Mouse (Mus musculus): ENCODE measurements around the gene Syk. TPM values are rescaled to one million over a fixed set of nuclear protein-coding genes. Genes with fewer than 3 reads are reported as not detected.

The Syk gene
- polyA plus RNA-seq, 1 experiment from 2014 or later = 7.4 TPM

DNA sequence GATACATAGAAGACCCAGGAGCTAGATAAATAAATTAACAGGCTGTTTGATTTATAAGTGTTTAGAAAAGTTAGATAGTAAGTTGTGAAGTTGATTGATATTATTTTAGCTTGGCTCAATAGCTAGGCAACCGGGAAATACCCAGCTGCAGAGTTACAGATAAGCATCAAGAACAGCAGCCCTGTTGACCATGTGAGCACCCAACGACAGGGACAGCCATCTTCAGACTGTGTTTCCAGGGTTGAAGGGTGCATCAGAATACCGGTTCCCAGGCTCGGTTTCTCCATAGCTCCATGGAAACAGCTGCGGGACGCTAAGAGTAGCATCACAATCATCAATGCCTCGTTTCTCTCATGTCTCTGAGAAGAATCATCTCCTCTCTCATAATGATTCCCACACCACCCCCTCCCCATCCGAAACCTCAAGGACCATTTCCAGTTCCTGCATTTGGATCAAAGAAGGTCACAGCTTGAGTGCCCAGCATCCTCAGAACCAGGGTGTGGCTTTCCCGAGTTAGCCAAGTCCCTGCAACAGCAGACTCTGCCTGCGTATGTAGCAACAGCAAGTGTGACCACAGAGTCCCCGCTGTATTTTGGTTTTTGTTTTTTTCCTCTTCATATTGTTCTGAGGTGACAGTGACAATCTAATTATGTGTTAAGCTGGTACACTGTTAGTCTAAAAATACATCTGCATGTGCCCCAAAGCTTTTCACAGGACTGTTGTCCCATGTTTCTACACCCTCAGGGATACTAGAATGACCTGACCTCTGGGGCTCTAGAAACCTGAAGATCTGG is 11.2 kb upstream of the Syk start:
- H3K4me1 ChIP-seq = peaks cover 15% of the 10 kb centered on the region; the same call in 1 of the 2 replicates
- 69% methylated on average over 11 of the region's 11 CpGs for WGBS

DNA sequence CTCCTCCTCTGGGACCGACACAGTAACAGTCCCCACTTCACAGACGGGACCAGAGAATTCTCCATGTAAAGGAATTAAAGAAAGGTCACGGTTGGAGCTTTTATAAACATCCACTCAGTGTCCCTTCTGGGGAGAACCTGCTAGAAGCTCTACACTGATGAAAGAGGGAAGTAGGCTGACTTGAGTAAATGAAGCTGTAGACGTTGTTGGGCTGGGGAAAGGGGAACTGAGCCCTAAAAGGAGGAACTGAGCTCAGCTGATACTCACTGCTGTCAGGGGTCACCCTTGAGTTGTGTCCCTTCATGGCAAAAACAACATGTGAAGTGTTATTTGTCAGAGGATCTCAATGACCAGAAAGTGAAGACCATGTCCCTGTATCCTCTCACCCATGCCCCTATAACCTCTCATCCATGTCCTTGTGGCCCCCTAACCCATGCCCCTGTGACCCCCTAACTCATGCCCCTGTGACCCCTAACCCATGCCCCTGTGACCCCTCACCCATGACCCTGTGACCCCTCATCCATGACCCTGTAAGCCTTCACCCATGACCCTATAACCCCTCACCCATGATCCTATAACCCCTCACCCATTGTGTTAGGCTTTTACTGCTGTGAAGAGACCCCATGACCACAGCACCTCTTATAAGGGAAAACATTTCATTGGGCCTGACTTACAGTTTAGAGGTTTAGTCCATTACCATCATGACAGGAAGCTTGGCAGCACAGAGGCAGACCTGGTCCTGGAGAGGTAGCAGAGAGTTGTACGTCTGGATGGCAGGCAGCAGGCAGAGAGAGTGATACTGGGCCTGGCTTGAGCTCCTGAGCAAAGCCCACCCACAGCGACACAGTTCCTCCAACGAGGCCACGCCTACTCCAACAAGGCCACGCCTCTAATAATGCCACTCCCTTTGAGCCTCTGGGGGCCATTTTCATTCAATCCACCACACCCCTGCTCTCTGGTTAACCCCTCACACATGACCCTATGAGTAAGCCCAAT is 10.2 kb upstream of the Syk start:
- Histone ChIP-seq H3K36me3 (no peaks in the 10 kb centered on the region), H3K27ac (no peak overlapping the region), H3K4me1 (peaks cover 22% of the 10 kb centered on the region), H3K4me3 (replicated peaks) (no peak overlapping the region), H3K9ac (no peak overlapping the region), H3K9me3 (replicated peaks) (no peaks in the 10 kb centered on the region), H3K27me3 (no peaks in the 10 kb centered on the region), H3K4me2 (no peak overlapping the region)
- 74% methylated on average over 9 of the region's 9 CpGs for WGBS
- no peak for ATAC-seq (replicated peaks; ENCODE audit: low FRiP score)

More for the DNA sequence above, 11.2 kb upstream of the Syk start:
- no peak for ATAC-seq (replicated peaks; ENCODE audit: low FRiP score)
- no peaks in the 10 kb centered on the region for H3K9me3 ChIP-seq (replicated peaks)
- no peak overlapping the region for H3K27ac ChIP-seq
- H3K4me2 ChIP-seq = no peak overlapping the region
- no peak overlapping the region for H3K4me3 ChIP-seq (replicated peaks)
- no peaks in the 10 kb centered on the region for H3K36me3 ChIP-seq
- no peaks in the 10 kb centered on the region for H3K27me3 ChIP-seq
- H3K9ac ChIP-seq = no peak overlapping the region

DNA sequence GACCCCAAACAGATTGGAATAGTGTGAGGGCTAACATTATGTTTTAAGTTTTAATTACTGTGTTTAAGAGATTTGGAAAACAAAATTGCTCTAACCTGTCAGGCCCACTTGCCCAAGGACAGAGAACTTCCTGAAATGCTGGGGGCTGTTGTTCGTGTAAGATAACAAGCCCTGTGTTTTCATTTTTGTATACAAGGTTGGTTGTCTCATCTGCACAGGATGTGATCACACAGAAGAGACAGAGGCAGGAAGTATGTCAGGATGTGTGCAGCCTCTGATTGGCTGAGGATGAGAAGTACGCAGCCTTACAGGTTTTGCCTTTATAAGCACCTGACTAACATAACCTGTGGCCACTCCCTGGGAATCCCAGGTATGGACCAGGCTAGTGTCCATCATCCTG is 8.7 kb upstream of the Syk start:
- Histone ChIP-seq H3K27ac (no peak overlapping the region), H3K4me1 (peaks cover 25% of the 10 kb centered on the region), H3K9ac (no peak overlapping the region), H3K27me3 (no peaks in the 10 kb centered on the region), H3K36me3 (no peaks in the 10 kb centered on the region), H3K4me3 (replicated peaks) (no peak overlapping the region), H3K9me3 (replicated peaks) (no peaks in the 10 kb centered on the region), H3K4me2 (no peak overlapping the region)
- 82% methylated on average over 2 of the region's 2 CpGs for WGBS
- ATAC-seq (replicated peaks; ENCODE audit: low FRiP score) = no peak

DNA sequence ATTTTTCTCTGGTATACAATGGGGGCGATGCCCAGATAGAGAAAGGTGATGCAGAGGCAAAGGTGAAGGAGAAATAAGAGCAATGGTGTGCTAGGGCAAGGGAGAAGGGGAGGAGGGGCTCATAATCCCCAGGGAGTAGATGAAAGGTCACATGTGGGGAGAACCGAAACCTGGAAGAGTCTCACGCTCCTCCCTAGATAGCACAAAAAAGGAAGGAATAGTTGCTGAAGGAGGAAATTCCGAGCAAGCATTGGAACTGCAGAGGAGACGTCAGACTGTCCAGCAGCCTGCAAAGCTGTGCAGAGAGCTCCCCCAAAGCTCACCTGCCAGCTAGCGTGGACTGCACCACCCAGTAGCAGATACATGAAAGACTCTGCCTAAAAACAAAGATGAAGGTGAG is 7.5 kb upstream of the Syk start:
- Histone ChIP-seq H3K4me3 (replicated peaks) (no peak overlapping the region), H3K4me2 (no peak overlapping the region), H3K4me1 (peaks cover 24% of the 10 kb centered on the region), H3K27me3 (no peaks in the 10 kb centered on the region), H3K36me3 (no peaks in the 10 kb centered on the region), H3K27ac (no peak overlapping the region), H3K9ac (no peak overlapping the region), H3K9me3 (replicated peaks) (no peaks in the 10 kb centered on the region)
- no peak for ATAC-seq (replicated peaks; ENCODE audit: low FRiP score)
- WGBS = 73% methylated on average over 6 of the region's 6 CpGs

DNA sequence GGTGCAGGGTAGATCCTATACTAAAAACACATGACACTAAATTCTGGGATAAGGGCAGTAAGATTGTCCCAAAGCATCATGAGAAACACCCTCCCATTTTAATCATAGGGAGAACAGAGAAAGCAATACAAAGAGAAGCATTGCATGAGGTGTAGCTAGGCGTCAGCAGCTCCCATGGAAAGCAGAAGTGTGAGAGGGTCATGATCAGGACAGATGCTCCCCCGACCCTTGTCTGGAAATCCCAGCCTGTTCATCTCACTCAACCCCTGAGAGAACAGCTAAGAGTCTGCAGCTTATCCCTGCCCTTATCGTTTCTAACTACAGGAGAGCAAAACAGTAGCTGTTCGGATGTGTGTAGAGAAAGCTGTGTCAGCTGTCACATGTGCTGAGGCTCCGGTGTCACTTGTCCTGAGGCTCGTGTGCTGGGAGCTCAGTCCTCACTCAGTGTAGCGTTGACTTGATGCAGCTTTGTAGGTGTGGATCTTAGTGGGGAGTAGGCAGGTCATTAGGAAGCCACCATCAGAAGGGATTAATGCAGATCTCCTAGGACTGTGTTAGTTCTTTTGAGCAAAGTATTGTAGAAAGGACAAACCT is 6.9 kb upstream of the Syk start:
- 48% methylated on average over 7 of the region's 7 CpGs for whole genome bisulfite sequencing
- H3K27me3 ChIP-seq = no peaks in the 10 kb centered on the region
- H3K27ac ChIP-seq = no peak overlapping the region
- no peaks in the 10 kb centered on the region for H3K9me3 ChIP-seq (replicated peaks)
- H3K4me3 ChIP-seq (replicated peaks) = no peak overlapping the region
- ATAC-seq (replicated peaks; ENCODE audit: low FRiP score) = no peak
- no peak overlapping the region for H3K4me2 ChIP-seq
- H3K9ac ChIP-seq = no peak overlapping the region
- no peaks in the 10 kb centered on the region for H3K36me3 ChIP-seq
- H3K4me1 ChIP-seq = peaks cover 24% of the 10 kb centered on the region

DNA sequence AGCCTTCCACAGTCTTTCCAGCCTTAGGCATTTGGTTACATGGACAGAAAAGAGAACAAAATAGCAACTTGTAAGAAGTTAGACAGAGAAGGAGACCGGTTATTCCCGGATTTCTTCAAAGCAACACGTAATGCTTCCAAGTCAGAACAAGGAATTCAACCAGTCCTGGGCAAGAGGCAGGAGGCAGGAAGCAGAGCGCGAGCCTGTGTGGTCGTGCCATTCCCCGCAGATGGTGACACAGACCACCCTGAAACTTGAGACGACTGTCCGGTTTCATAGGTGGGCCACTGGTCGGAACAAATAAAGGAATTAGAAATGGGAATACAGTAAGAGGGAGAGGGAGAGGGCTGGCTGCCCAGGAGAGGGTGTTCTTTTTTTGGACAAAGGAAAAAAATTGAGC is 6.1 kb upstream of the Syk start:
- H3K27me3 ChIP-seq = no peaks in the 10 kb centered on the region
- ATAC-seq (replicated peaks; ENCODE audit: low FRiP score) = peak; percentile 55; the same call in 1 of the 2 replicates
- H3K4me2 ChIP-seq = 0 out of 2 replicates have a peak overlapping the region, but pooled peaks have one; percentile 3
- peak overlapping the region; percentile 75 for H3K27ac ChIP-seq
- no peak overlapping the region for H3K4me3 ChIP-seq (replicated peaks)
- no peak overlapping the region for H3K9ac ChIP-seq
- H3K9me3 ChIP-seq (replicated peaks) = no peaks in the 10 kb centered on the region
- no peaks in the 10 kb centered on the region for H3K36me3 ChIP-seq
- peaks cover 24% of the 10 kb centered on the region for H3K4me1 ChIP-seq
- WGBS = 20% methylated on average over 10 of the region's 10 CpGs

DNA sequence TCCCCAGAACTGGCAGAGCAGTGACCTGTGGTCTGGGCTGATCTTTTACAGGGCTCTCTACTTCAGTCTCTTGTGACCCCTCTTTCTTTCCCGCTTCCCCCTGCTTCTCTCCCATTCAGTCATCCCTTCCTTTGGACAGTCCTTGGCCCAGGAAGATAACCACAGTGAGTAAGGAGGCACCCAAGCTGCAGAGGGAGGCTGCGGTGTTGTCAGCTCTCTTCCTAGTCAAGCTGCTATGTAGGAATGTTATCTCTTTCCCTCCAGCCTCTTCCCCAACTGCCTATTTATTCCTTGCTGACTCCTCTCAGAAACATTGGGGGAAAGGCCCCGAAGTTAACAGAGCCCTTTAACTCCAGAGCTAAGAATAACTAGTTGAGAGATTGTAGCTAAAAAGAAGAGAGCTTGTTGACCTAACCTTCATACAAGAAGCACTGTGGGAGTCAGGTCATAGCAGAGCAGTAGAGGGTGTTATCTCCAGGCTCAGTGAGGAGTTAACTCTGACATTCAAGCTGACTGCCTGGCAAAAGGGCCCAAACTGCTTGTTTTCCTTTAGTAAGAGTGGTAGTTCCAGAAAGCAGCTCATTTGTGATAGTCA is 5.5 kb upstream of the Syk start:
- 36% methylated on average over 3 of the region's 3 CpGs for WGBS
- ATAC-seq (replicated peaks; ENCODE audit: low FRiP score) = no peak
- 0 out of 2 replicates have a peak overlapping the region, but pooled peaks have one; percentile 14 for H3K9ac ChIP-seq
- H3K4me2 ChIP-seq = 0 out of 2 replicates have a peak overlapping the region, but pooled peaks have one; percentile 3
- H3K4me1 ChIP-seq = peaks cover 24% of the 10 kb centered on the region
- H3K4me3 ChIP-seq (replicated peaks) = no peak overlapping the region
- no peaks in the 10 kb centered on the region for H3K36me3 ChIP-seq
- H3K27ac ChIP-seq = peak overlapping the region; percentile 75
- peaks cover 2% of the 10 kb centered on the region; the same call in 1 of the 2 replicates for H3K27me3 ChIP-seq
- no peaks in the 10 kb centered on the region for H3K9me3 ChIP-seq (replicated peaks)

DNA sequence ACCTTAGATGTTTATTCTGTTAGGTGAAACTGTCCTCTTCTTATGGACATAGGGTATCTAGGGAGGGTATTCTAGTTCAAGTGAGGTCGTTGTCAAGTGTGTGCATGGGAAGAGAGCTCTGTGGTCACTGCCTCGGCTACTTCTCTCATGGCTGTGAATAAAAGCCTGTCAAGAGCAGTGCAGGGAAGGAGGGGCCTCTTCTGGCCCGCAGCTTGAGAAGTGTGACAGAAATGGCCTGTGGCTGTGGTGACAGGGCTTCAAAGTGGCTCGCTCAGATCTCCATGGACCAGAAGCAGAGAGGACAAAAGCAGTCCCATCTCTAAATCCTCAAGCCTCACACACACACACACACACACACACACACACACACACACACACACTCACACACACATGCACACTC is 5.0 kb upstream of the Syk start:
- Histone ChIP-seq H3K27me3 (peaks cover 7% of the 10 kb centered on the region; the same call in 1 of the 2 replicates), H3K27ac (peak overlapping the region; percentile 75), H3K4me2 (no peak overlapping the region), H3K4me1 (peaks cover 29% of the 10 kb centered on the region), H3K4me3 (replicated peaks) (no peak overlapping the region), H3K9ac (no peak overlapping the region), H3K36me3 (no peaks in the 10 kb centered on the region), H3K9me3 (replicated peaks) (no peaks in the 10 kb centered on the region)
- 0 out of 2 replicates have a peak, but pooled peaks have one; percentile 36 for ATAC-seq (replicated peaks; ENCODE audit: low FRiP score)
- WGBS = 21% methylated on average over 4 of the region's 4 CpGs

DNA sequence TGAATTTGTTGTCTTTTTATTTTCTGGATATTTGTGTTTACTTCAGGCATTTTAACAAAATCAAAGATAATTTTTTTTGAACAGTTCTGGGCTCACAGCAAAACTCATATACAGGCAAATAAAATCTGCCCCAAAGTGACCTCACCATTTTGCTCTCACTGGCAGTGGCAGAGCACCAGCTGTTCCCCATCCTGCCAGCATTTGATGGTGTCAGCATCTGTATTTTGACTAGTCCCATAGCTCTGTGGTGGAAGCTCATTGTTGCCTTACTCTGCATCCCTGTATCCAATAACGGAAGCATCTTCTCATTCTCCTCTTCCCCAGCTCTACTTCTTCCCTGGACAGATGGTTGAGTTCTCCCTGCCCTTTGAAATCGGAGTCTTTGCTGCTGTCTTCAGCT is 4.2 kb upstream of the Syk start:
- Histone ChIP-seq H3K27ac (no peak overlapping the region), H3K4me3 (replicated peaks) (no peak overlapping the region), H3K27me3 (peaks cover 7% of the 10 kb centered on the region; the same call in 1 of the 2 replicates), H3K4me1 (peaks cover 31% of the 10 kb centered on the region), H3K36me3 (no peaks in the 10 kb centered on the region), H3K4me2 (no peak overlapping the region), H3K9me3 (replicated peaks) (no peaks in the 10 kb centered on the region), H3K9ac (no peak overlapping the region)
- WGBS = 42% methylated on average over 2 of the region's 2 CpGs
- ATAC-seq (replicated peaks; ENCODE audit: low FRiP score) = no peak

DNA sequence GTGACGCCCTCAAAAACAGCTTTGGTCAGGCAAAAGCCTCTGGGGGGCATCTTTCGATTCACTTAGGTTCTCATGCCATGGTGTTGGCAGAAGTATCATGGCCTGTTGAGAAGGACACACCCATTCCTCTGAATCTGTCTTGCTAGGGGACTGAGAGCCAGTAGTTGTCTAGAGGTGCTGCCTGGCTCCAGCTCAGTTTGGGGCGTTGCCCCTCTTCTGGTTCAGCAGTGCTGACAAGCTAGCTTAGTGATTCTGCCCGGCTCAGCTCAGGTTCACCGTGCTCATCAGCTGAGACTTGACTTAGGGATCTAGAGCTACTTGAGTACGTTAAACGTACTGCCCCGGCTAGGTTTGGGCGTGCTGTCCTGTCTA is 481 bp upstream of the Syk start:
- 25% methylated on average over 9 of the region's 9 CpGs for WGBS
- Histone ChIP-seq H3K4me3 (replicated peaks) (peak overlapping the region; percentile 71), H3K36me3 (no peaks in the 10 kb centered on the region), H3K9me3 (replicated peaks) (no peaks in the 10 kb centered on the region), H3K4me2 (peak overlapping the region; percentile 96), H3K27me3 (peaks cover 7% of the 10 kb centered on the region; the same call in 1 of the 2 replicates), H3K4me1 (peaks cover 19% of the 10 kb centered on the region), H3K27ac (peak overlapping the region; percentile 78; the same call in 1 of the 2 replicates), H3K9ac (peak overlapping the region; percentile 64)
- ATAC-seq (replicated peaks; ENCODE audit: low FRiP score) = peak; percentile 7; the same call in 1 of the 2 replicates

DNA sequence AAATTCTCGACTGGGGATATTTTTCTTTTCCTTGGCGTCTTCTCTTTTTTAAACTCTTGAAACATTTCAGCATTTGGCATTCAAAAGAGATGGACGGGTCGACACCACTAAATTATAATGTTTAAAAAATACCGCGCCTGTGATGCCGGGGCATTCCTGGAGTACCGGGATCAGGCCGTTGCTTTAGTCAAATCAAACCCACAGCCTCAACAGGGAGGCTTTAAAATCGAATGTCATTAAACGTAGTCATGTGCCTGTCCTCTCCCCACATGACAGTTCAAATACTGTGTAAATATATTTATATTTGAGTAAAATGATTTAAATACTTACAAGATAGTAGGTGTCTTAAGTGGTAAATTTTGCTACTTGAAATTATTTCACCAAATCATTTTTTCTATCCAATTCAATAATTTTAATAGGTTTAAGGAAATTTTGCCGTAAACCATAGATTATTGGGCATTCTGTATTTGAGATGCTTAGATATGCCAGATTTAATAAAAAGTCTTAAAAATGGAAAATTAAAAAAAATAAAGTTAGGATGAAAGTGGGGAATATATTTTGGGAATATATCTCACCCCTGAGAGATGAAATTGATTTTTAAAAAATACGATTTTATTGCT is 1.1 kb downstream of the Syk start:
- H3K4me1 ChIP-seq = peaks cover 12% of the 10 kb centered on the region; the same call in 1 of the 2 replicates
- H3K27ac ChIP-seq = no peak overlapping the region
- WGBS = 21% methylated on average over 13 of the region's 13 CpGs
- no peak overlapping the region for H3K9ac ChIP-seq
- peak overlapping the region; percentile 96 for H3K4me2 ChIP-seq
- H3K27me3 ChIP-seq = peaks cover 7% of the 10 kb centered on the region; the same call in 1 of the 2 replicates
- no peaks in the 10 kb centered on the region for H3K36me3 ChIP-seq
- H3K4me3 ChIP-seq (replicated peaks) = peak overlapping the region; percentile 71
- no peak for ATAC-seq (replicated peaks; ENCODE audit: low FRiP score)
- H3K9me3 ChIP-seq (replicated peaks) = no peaks in the 10 kb centered on the region

All from kidney, embryonic 15.5 days (tissue).